Mouse (Mus musculus) forebrain, postnatal 0 days (tissue): ENCODE results near the gene U90926. TPM values are rescaled to one million over a fixed set of nuclear protein-coding genes. Genes with fewer than 3 reads are reported as not detected.

Experiments used
- ATAC-seq: fragments of 200-750 bp; cut with Nextera tagmentation; 2 replicates; pipeline ENCODE4 v1.8.0; 2017; ENCODE audit warnings: mild to moderate bottlenecking, moderate library complexity
- DNase-seq: peaks from one replicate; pipeline ENCODE4 v3.0.0-alpha.2; 2015
- H3K27ac ChIP-seq: fragments of 300-500 bp; sonication (generic); 2 replicates; pipeline ENCODE4 v1.5.1; 2014; ENCODE audit warnings: low read depth, mild to moderate bottlenecking, antibody characterized with exemption, low read length, moderate library complexity, mixed read lengths
- H3K27me3 ChIP-seq: fragments of 300-500 bp; sonication (generic); 2 replicates; pipeline ENCODE4 v1.6.1; 2014; ENCODE audit warnings: mild to moderate bottlenecking, low read length, mixed read lengths; ENCODE audit not compliant: insufficient read depth
- H3K36me3 ChIP-seq: fragments of 300-500 bp; sonication (generic); 2 replicates; pipeline ENCODE4 v1.6.1; 2014; ENCODE audit warnings: mild to moderate bottlenecking, moderate library complexity; ENCODE audit not compliant: insufficient read depth
- H3K4me1 ChIP-seq: fragments of 300-500 bp; sonication (generic); 2 replicates; pipeline ENCODE4 v1.6.1; 2014; ENCODE audit warnings: antibody characterized with exemption; ENCODE audit not compliant: insufficient read depth
- H3K4me2 ChIP-seq: fragments of 300-500 bp; sonication (generic); 2 replicates; pipeline ENCODE4 v1.6.1; 2014; ENCODE audit warnings: low read depth, mild to moderate bottlenecking, moderate library complexity
- H3K4me3 ChIP-seq: fragments of 300-500 bp; sonication (generic); 2 replicates; pipeline ENCODE4 v1.5.1; 2014; ENCODE audit warnings: low read depth, low read length, mixed read lengths
- H3K9ac ChIP-seq: fragments of 300-500 bp; sonication (generic); 2 replicates; pipeline ENCODE4 v1.6.1; 2014; ENCODE audit warnings: mild to moderate bottlenecking
- H3K9me3 ChIP-seq: fragments of 300-500 bp; sonication (generic); 2 replicates; pipeline ENCODE4 v1.6.1; 2016; ENCODE audit warnings: low read length
- CTCF ChIP-seq: sonication (generic); IDR thresholded peaks from 2 replicates; pipeline ENCODE4 v1.5.1; 2016; ENCODE audit warnings: antibody characterized with exemption, control low read depth, low read depth
- WGBS: fragments of 180-500 bp; shearing (Covaris S2); extraction: QIAGEN DNeasy Blood & Tissue Kit; methylation state at CpG from one replicate; pipeline ENCODE4 v1.1.7; 2014; 5-methylcytosine and 5-hydroxymethylcytosine counted together
- polyA plus RNA-seq: library from polyadenylated mRNA; unstranded; fragments of >200 nt; fragmentation: Nextera tagmentation; extraction: Ambion mirVana; gene quantifications from 2 replicates; pipeline ENCODE4 v1.2.1, GENCODE M21; 2015
- total RNA-seq: library from RNA; depleted of rRNA; stranded (reverse); fragments of >200 nt; gene quantifications from 2 replicates; pipeline ENCODE4 v1.2.3, GENCODE M21; 2014

The U90926 gene
- total and polyA plus RNA-seq, 2 experiments from 2014 or later: not detected

DNA sequence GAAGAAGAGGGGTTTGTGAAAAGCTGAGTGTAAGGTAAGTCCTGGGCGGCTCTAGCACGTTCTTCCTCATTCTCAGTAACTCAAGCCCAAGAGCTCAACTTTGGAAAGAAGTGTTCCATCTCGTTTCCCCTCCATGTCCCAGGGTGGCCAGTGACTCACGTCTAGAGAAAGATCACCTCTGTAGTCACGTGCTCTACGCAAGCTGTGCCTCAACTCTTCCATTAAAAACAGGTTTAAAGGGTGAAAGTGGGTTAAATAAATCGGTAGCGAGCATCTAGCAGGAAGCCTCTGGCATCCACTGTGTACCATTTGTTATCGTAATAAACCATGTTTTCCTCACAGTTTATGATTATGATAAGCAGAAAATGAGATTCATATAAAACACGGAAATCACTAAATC lies 16.6 kb upstream of the U90926 start:
- H3K4me2 ChIP-seq: no peak overlapping the region
- no peak overlapping the region for H3K4me3 ChIP-seq
- no peaks in the 10 kb centered on the region for H3K9me3 ChIP-seq
- DNase-seq (no peak), ATAC-seq (no peak)
- no peak for TF ChIP-seq CTCF
- no peak overlapping the region for H3K9ac ChIP-seq
- H3K4me1 ChIP-seq: no peaks in the 10 kb centered on the region
- no peaks in the 10 kb centered on the region for H3K36me3 ChIP-seq
- H3K27ac ChIP-seq: no peak overlapping the region
- H3K27me3 ChIP-seq: no peaks in the 10 kb centered on the region
- WGBS: 84% methylated on average over 10 of the region's 10 CpGs

- no peak for TF ChIP-seq CTCF
- no peak for DNase-seq
- WGBS: 85% methylated on average over 11 of the region's 11 CpGs
- Histone ChIP-seq H3K4me2 (no peak overlapping the region), H3K27me3 (no peaks in the 10 kb centered on the region), H3K36me3 (no peaks in the 10 kb centered on the region), H3K27ac (no peak overlapping the region), H3K4me1 (no peaks in the 10 kb centered on the region), H3K4me3 (no peak overlapping the region), H3K9ac (no peak overlapping the region), H3K9me3 (no peaks in the 10 kb centered on the region)
- ATAC-seq: no peak
These were observed 15.1 kb upstream of the U90926 start for GRCm38 (mm10) chr5:92230306-92230705.

- Histone ChIP-seq H3K4me1 (no peaks in the 10 kb centered on the region), H3K36me3 (no peaks in the 10 kb centered on the region), H3K9ac (no peak overlapping the region), H3K27ac (no peak overlapping the region), H3K27me3 (no peaks in the 10 kb centered on the region), H3K4me2 (no peak overlapping the region), H3K9me3 (no peaks in the 10 kb centered on the region), H3K4me3 (no peak overlapping the region)
- ATAC-seq (no peak), DNase-seq (no peak)
- WGBS: 93% methylated on average over 3 of the region's 3 CpGs
- no peak for TF ChIP-seq CTCF
These were observed 14.3 kb upstream of the U90926 start for GRCm38 (mm10) chr5:92229514-92229913.

GRCm38 (mm10) chr5:92228776-92229175 lies 13.6 kb upstream of the U90926 start:
- Histone ChIP-seq H3K9ac (no peak overlapping the region), H3K4me3 (no peak overlapping the region), H3K9me3 (no peaks in the 10 kb centered on the region), H3K27me3 (no peaks in the 10 kb centered on the region), H3K4me1 (no peaks in the 10 kb centered on the region), H3K27ac (no peak overlapping the region), H3K4me2 (no peak overlapping the region), H3K36me3 (no peaks in the 10 kb centered on the region)
- TF ChIP-seq CTCF: no peak
- DNase-seq (no peak), ATAC-seq (no peak)
- WGBS: 34% methylated on average over 10 of the region's 10 CpGs

DNA sequence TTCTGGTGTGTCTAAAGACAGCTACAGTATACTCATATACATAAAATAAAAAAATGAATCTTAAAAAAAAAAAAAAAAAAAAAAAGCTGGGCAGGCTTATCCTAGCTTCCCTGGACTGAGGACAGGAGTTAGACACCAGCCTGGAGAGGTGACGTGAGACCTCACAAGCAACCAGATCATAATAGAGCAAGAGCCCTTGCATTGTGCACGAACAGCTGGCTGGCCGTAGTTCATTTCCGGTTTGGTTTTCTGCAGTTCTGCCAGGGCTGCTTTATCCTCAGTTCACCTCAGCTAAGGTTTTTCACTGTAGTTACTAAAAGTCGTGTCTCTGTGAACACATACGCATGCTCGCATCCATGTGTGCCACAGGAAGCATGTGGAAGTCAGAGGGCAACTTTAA lies 12.6 kb upstream of the U90926 start:
- ATAC-seq: no peak
- DNase-seq: no peak
- WGBS: 91% methylated on average over 7 of the region's 7 CpGs

DNA sequence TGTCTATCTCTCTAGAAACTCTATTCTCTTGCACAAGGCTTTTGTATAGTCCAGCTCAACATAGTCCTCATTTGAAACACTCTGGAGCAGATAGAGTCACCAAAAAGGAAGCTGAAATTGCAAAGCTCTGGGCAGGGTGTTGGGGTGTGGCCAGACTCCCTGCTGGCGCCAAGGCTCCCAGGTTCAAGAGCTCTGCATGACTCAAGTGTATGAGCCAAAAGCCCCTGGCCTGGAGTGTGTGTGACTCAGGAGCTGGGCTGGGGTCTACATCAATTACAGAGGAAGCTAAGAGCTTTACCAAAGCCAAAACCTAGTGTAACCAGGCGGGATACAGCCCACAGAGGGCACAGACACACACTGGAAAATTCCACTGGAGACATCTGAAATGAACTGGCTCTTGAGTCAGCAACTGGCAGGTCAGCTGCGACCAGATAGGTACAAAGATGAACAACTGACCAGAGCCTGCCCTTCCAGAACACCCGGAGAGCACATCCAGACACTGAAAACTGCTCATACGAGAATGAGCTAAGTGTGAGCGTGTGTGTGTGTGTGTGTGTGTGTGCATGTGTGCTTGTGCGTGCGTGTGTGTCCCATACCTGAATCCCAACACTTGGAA lies 5.2 kb upstream of the U90926 start:
- no peak for TF ChIP-seq CTCF
- no peak for ATAC-seq
- no peak overlapping the region for H3K27ac ChIP-seq

More for the DNA sequence above, 12.6 kb upstream of the U90926 start:
- Histone ChIP-seq H3K36me3 (no peaks in the 10 kb centered on the region), H3K4me3 (no peak overlapping the region), H3K9ac (no peak overlapping the region), H3K27ac (no peak overlapping the region), H3K4me2 (no peak overlapping the region), H3K27me3 (no peaks in the 10 kb centered on the region), H3K9me3 (no peaks in the 10 kb centered on the region), H3K4me1 (no peaks in the 10 kb centered on the region)
- TF ChIP-seq CTCF: no peak

GRCm38 (mm10) chr5:92219826-92220225 lies 4.6 kb upstream of the U90926 start:
- Histone ChIP-seq H3K4me3 (no peak overlapping the region), H3K27me3 (no peaks in the 10 kb centered on the region), H3K9me3 (no peaks in the 10 kb centered on the region), H3K9ac (no peak overlapping the region), H3K4me1 (no peaks in the 10 kb centered on the region), H3K27ac (no peak overlapping the region), H3K4me2 (no peak overlapping the region), H3K36me3 (no peaks in the 10 kb centered on the region)
- WGBS: 57% methylated on average over 6 of the region's 6 CpGs
- DNase-seq (no peak), ATAC-seq (peak; percentile 32; the same call in 1 of the 2 replicates)
- TF ChIP-seq CTCF: no peak

More for the DNA sequence above, 5.2 kb upstream of the U90926 start:
- H3K4me3 ChIP-seq: no peak overlapping the region
- no peak overlapping the region for H3K9ac ChIP-seq
- no peaks in the 10 kb centered on the region for H3K36me3 ChIP-seq
- H3K4me1 ChIP-seq: no peaks in the 10 kb centered on the region
- H3K27me3 ChIP-seq: no peaks in the 10 kb centered on the region
- H3K9me3 ChIP-seq: no peaks in the 10 kb centered on the region
- WGBS: 95% methylated on average over 8 of the region's 8 CpGs
- H3K4me2 ChIP-seq: no peak overlapping the region
- DNase-seq: no peak
